12 mouse cellular contexts compared by ENCODE assay signal in the genomic region with DNA sequence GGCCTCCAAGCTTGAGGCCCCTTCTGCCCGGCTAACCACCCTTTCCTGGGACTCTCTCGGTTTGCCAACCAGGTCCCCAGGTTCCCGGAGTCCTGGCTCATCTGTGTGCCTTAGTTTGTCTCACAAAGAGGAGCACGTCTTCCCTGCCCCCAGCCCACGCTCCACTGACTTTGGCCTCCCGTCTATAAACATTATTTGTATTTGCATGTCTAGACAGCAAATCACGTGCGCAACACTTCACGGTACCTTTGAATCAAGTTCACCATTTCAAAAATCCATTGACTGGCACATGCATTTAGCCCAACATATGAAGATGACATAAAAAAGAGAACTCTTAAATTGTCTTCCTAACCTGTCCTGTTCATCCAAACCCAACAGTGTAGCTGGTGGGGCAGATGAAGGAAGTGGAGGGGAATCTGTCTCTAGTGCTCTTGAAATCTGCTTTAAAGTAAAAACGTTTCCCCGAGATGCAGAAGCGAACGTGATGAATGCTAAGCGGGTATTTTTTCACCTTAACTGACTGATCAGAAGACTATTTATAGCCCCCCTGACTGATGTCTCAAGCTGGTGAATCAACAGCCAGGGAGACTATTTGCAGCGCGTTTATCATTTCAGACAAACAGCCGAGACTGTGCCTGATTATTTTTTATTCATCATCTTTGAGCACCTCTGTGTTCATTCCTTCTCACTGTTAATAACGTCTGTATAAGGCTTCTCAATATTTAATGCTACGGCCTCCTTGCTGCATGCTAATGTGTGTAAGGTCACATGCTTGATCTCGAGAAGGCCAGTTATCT.
A peak's percentile ranks its signal among the peaks of the same experiment; 100 is the strongest.
DNase-seq lines count a peak whose midpoint lies in the region; ATAC-seq and TF ChIP-seq lines count a peak whose summit lies in the region.
"Had no signal": no experiment of that assay in that cellular context is flagged by ENCODE, and none has a peak within 500 bp of the region (broad histone marks: within the 10 kb centered on the region; RNA-seq: fewer than 3 reads in every experiment).

No protein-coding gene starts in this region.

- no peak for ATAC-seq in kidney, postnatal 0 days (replicated peaks; ENCODE audit: low FRiP score, low read depth)
- ATAC-seq in hindbrain, embryonic 11.5 days (ENCODE audit: low FRiP score): no peak
- no peak for ATAC-seq in neural tube, embryonic 12.5 days (ENCODE audit: low FRiP score, low read depth)
- ATAC-seq: activated CD4-positive, CD25-positive, alpha-beta regulatory T cell, adult 4 months; intestine, embryonic 16.5 days had no signal

- intact Hi-C loops in left cerebral cortex, adult 2 months (cut with DNase I): no loop called here

- H3K4me2 ChIP-seq in kidney, postnatal 0 days (ENCODE audit: low read length): peak overlapping the region; percentile 18; the same call in 1 of the 2 replicates
- no peak overlapping the region for H3K4me2 ChIP-seq in hindbrain, embryonic 11.5 days (replicated peaks; ENCODE audit: low read depth, low read length)
- H3K4me2 ChIP-seq in neural tube, embryonic 12.5 days (replicated peaks): no peak overlapping the region
- H3K4me2 ChIP-seq: liver, embryonic 15.5 days had no signal

- H3K9me3 ChIP-seq in kidney, postnatal 0 days (replicated peaks; ENCODE audit: low read length): no peaks in the 10 kb centered on the region
- H3K9me3 ChIP-seq in hindbrain, embryonic 11.5 days (ENCODE audit: control insufficient read depth, low read length): no peaks in the 10 kb centered on the region
- H3K9me3 ChIP-seq in neural tube, embryonic 12.5 days: no peaks in the 10 kb centered on the region
- H3K9me3 ChIP-seq: liver, embryonic 15.5 days had no signal

- no peak overlapping the region for H3K27ac ChIP-seq in kidney, postnatal 0 days
- no peak overlapping the region for H3K27ac ChIP-seq in kidney, adult 2 months (ENCODE audit: insufficient read depth, low read depth, low read length)
- H3K27ac ChIP-seq in hindbrain, embryonic 11.5 days (ENCODE audit: low read depth, low read length): peak overlapping the region; percentile 39
- H3K27ac ChIP-seq in neural tube, embryonic 12.5 days: peak overlapping the region; percentile 20; the same call in 1 of the 2 replicates
- H3K27ac ChIP-seq in left cerebral cortex, adult 2 months: no peak overlapping the region
- H3K27ac ChIP-seq: liver, embryonic 15.5 days had no signal

- 32% methylated on average over 20 of the region's 20 CpGs for WGBS in kidney, postnatal 0 days
- 41% methylated on average over 20 of the region's 20 CpGs for WGBS in kidney, adult 2 months
- 67% methylated on average over 19 of the region's 20 CpGs for WGBS in hindbrain, embryonic 11.5 days
- 46% methylated on average over 19 of the region's 20 CpGs for WGBS in neural tube, embryonic 12.5 days

- TF ChIP-seq CTCF in kidney, postnatal 0 days (IDR thresholded peaks at IDR 0.05; ENCODE audit: low read depth): no peak
- TF ChIP-seq CTCF in kidney, adult 2 months (conservative IDR thresholded peaks at IDR 0.05; ENCODE audit: insufficient read depth, insufficient read length, low read depth, low read length): no peak
- no peak for TF ChIP-seq CTCF in left cerebral cortex, adult 2 months (IDR thresholded peaks at IDR 0.05)

- DNase-seq in embryo, embryonic 11 days: peak; percentile 21
- no peak for DNase-seq in embryo, embryonic 10 days (ENCODE audit: low spot score)
- DNase-seq in kidney, postnatal 0 days (ENCODE audit: low spot score): no peak
- no peak for DNase-seq in kidney, adult 2 months
- peak; percentile 37 for DNase-seq in hindbrain, embryonic 11.5 days (ENCODE audit: low spot score)
- DNase-seq in left cerebral cortex, adult 2 months (ENCODE audit: extremely low spot score in 1 of 2, low spot score in 2 of 2): no peak
- no peak for DNase-seq in adrenal gland, postnatal 10 days

- H3K9ac ChIP-seq in kidney, postnatal 0 days (ENCODE audit: low read depth, low read length): no peak overlapping the region
- no peak overlapping the region for H3K9ac ChIP-seq in hindbrain, embryonic 11.5 days (ENCODE audit: low read depth, low read length)
- no peak overlapping the region for H3K9ac ChIP-seq in neural tube, embryonic 12.5 days
- H3K9ac ChIP-seq: liver, embryonic 15.5 days had no signal

- H3K27me3 ChIP-seq in kidney, postnatal 0 days (ENCODE audit: insufficient read depth, low read length): no peaks in the 10 kb centered on the region
- no peaks in the 10 kb centered on the region for H3K27me3 ChIP-seq in kidney, adult 2 months (replicated peaks; ENCODE audit: control insufficient read depth, insufficient read depth, low read length)
- no peaks in the 10 kb centered on the region for H3K27me3 ChIP-seq in hindbrain, embryonic 11.5 days (ENCODE audit: control insufficient read depth, insufficient read depth, low read length)
- no peaks in the 10 kb centered on the region for H3K27me3 ChIP-seq in neural tube, embryonic 12.5 days (replicated peaks)
- H3K27me3 ChIP-seq: liver, embryonic 15.5 days; megakaryocyte, embryonic 14.5 days had no signal

- H3K4me3 ChIP-seq in kidney, postnatal 0 days (replicated peaks; ENCODE audit: low read depth, low read length): no peak overlapping the region
- H3K4me3 ChIP-seq in kidney, adult 2 months (ENCODE audit: insufficient read depth, low read depth, low read length): no peak overlapping the region
- no peak overlapping the region for H3K4me3 ChIP-seq in hindbrain, embryonic 11.5 days (ENCODE audit: low read depth, low read length)
- no peak overlapping the region for H3K4me3 ChIP-seq in neural tube, embryonic 12.5 days
- H3K4me3 ChIP-seq in left cerebral cortex, adult 2 months: no peak overlapping the region
- H3K4me3 ChIP-seq: liver, embryonic 15.5 days; megakaryocyte, embryonic 14.5 days had no signal

- 0 out of 2 replicates have a peak, but pooled peaks cover 5% of the 10 kb centered on the region for H3K4me1 ChIP-seq in kidney, postnatal 0 days (replicated peaks; ENCODE audit: insufficient read depth, low read length)
- no peaks in the 10 kb centered on the region for H3K4me1 ChIP-seq in kidney, adult 2 months (ENCODE audit: control insufficient read depth, insufficient read depth, low read length)
- no peaks in the 10 kb centered on the region for H3K4me1 ChIP-seq in hindbrain, embryonic 11.5 days (replicated peaks; ENCODE audit: control insufficient read depth, insufficient read depth, low read length)
- H3K4me1 ChIP-seq in neural tube, embryonic 12.5 days: peaks cover 20% of the 10 kb centered on the region
- H3K4me1 ChIP-seq: liver, embryonic 15.5 days had no signal

- no peaks in the 10 kb centered on the region for H3K36me3 ChIP-seq in kidney, postnatal 0 days (ENCODE audit: insufficient read depth, low read length)
- no peaks in the 10 kb centered on the region for H3K36me3 ChIP-seq in kidney, adult 2 months (ENCODE audit: control insufficient read depth, insufficient read depth, low read length)
- no peaks in the 10 kb centered on the region for H3K36me3 ChIP-seq in hindbrain, embryonic 11.5 days (ENCODE audit: control insufficient read depth, insufficient read depth, low read length)
- H3K36me3 ChIP-seq in neural tube, embryonic 12.5 days: peaks cover 7% of the 10 kb centered on the region
- H3K36me3 ChIP-seq: liver, embryonic 15.5 days had no signal

- TF ChIP-seq POLR2A in kidney, adult 2 months (IDR thresholded peaks at IDR 0.05; ENCODE audit: low read depth, low read length): no peak

Comparison
In these comparisons a context has a peak if more than half of its experiments do, and no peak if none do; other contexts are left out.
1. DNase-seq: peak in embryo, embryonic 11 days (single experiment) and hindbrain, embryonic 11.5 days (single experiment); none in embryo, embryonic 10 days (single experiment), kidney, postnatal 0 days (single experiment), kidney, adult 2 months (single experiment), left cerebral cortex, adult 2 months (0 of 2) and adrenal gland, postnatal 10 days (single experiment).
2. H3K27ac ChIP-seq: peak in hindbrain, embryonic 11.5 days (single experiment) and neural tube, embryonic 12.5 days (single experiment); none in kidney, postnatal 0 days (single experiment), kidney, adult 2 months (single experiment) and left cerebral cortex, adult 2 months (single experiment).